8 mouse cellular contexts compared by ENCODE assay signal in the genomic region with DNA sequence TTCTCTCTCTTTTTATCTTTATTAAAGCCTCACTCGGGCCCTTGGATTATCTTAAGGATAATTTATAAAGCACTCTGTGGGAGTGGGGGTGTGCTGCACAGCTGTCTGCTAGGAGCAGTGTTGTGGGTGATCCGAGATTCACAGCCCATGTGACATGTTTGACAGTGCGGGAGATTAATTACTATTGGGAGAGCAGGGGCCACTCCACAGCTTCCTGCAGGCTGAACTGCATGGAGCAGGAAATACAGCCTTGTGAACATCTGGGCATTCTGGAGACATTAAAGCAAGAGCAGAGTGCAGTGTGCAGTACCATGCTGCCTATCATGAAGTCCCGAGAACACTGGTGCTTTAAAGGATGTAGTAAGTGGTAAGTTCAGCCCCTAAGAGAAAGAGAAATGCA.
DNase-seq lines count a peak whose midpoint lies in the region; ATAC-seq and TF ChIP-seq lines count a peak whose summit lies in the region.

No protein-coding gene starts in this region.

- no peak overlapping the region for H3K9ac ChIP-seq in kidney, embryonic 15.5 days
- no peak overlapping the region for H3K9ac ChIP-seq in forebrain, embryonic 12.5 days
- H3K9ac ChIP-seq in limb, embryonic 12.5 days (replicated peaks): no peak overlapping the region

- no peaks in the 10 kb centered on the region for H3K36me3 ChIP-seq in kidney, embryonic 15.5 days
- H3K36me3 ChIP-seq in forebrain, embryonic 12.5 days (replicated peaks): no peaks in the 10 kb centered on the region
- no peaks in the 10 kb centered on the region for H3K36me3 ChIP-seq in limb, embryonic 12.5 days

- DNase-seq in kidney, adult 11 months: no peak
- peak; percentile 62 for DNase-seq in brain, embryonic 14.5 days (ENCODE audit: low read depth)
- DNase-seq in layer of hippocampus, postnatal 36 days: no peak
- no peak for DNase-seq in gastrocnemius, postnatal 4 days (ENCODE audit: low spot score in 2 of 2)
- DNase-seq in gastrocnemius, postnatal 36 days: no peak

- peak overlapping the region; percentile 37 for H3K27ac ChIP-seq in kidney, embryonic 15.5 days
- peak overlapping the region; percentile 63 for H3K27ac ChIP-seq in forebrain, embryonic 12.5 days
- peak overlapping the region; percentile 73 for H3K27ac ChIP-seq in limb, embryonic 12.5 days

- TF ChIP-seq POLR2A in brain, embryonic 14.5 days (IDR thresholded peaks at IDR 0.05; ENCODE audit: borderline replicate concordance, extremely low read depth, insufficient read depth, insufficient read length, poor library complexity, severe bottlenecking): no peak

- peak; percentile 92 for ATAC-seq in kidney, embryonic 15.5 days (replicated peaks; ENCODE audit: low FRiP score)
- ATAC-seq in forebrain, embryonic 12.5 days (ENCODE audit: low FRiP score): no peak
- ATAC-seq in limb, embryonic 12.5 days (ENCODE audit: insufficient number of reproducible peaks, insufficient read depth, low FRiP score, low TSS enrichment, low read depth): peak; percentile 69

- H3K4me3 ChIP-seq in kidney, embryonic 15.5 days (replicated peaks): no peak overlapping the region
- H3K4me3 ChIP-seq in forebrain, embryonic 12.5 days (replicated peaks): no peak overlapping the region
- no peak overlapping the region for H3K4me3 ChIP-seq in limb, embryonic 12.5 days (replicated peaks)

- TF ChIP-seq CTCF in brain, embryonic 14.5 days (IDR thresholded peaks at IDR 0.05; ENCODE audit: borderline replicate concordance, extremely low read depth, insufficient read depth, insufficient read length): no peak

- H3K4me1 ChIP-seq in kidney, embryonic 15.5 days: peaks cover 42% of the 10 kb centered on the region
- peaks cover 16% of the 10 kb centered on the region for H3K4me1 ChIP-seq in forebrain, embryonic 12.5 days
- H3K4me1 ChIP-seq in limb, embryonic 12.5 days (replicated peaks): peaks cover 55% of the 10 kb centered on the region

- 4% methylated on average over 4 of the region's 4 CpGs for WGBS in kidney, embryonic 15.5 days
- WGBS in forebrain, embryonic 12.5 days: 22% methylated on average over 4 of the region's 4 CpGs
- 3% methylated on average over 4 of the region's 4 CpGs for WGBS in limb, embryonic 12.5 days

- peak overlapping the region; percentile 14 for H3K4me2 ChIP-seq in kidney, embryonic 15.5 days
- H3K4me2 ChIP-seq in forebrain, embryonic 12.5 days: no peak overlapping the region
- H3K4me2 ChIP-seq in limb, embryonic 12.5 days: peak overlapping the region; percentile 30

- no peaks in the 10 kb centered on the region for H3K9me3 ChIP-seq in kidney, embryonic 15.5 days (replicated peaks)
- no peaks in the 10 kb centered on the region for H3K9me3 ChIP-seq in forebrain, embryonic 12.5 days
- no peaks in the 10 kb centered on the region for H3K9me3 ChIP-seq in limb, embryonic 12.5 days

- intact Hi-C loops in gastrocnemius, postnatal 36 days (cut with DNase I): loop anchor here (5.0 kb wide), 1 partner anchor 35 kb away; no protein-coding TSS in a partner anchor

- no peaks in the 10 kb centered on the region for H3K27me3 ChIP-seq in kidney, embryonic 15.5 days
- H3K27me3 ChIP-seq in forebrain, embryonic 12.5 days: no peaks in the 10 kb centered on the region
- no peaks in the 10 kb centered on the region for H3K27me3 ChIP-seq in limb, embryonic 12.5 days
